Mouse (Mus musculus) embryo, embryonic 10.5 days (tissue): ENCODE measurements around the gene Abcc8.
"Not testable (repeated sequence)": the region's sequence is repeated elsewhere in the genome, so short reads cannot be mapped to it uniquely, and the experiment has no call there.

Experiments used
- DNase-seq: peaks from one replicate; pipeline ENCODE4 v3.0.0-alpha.2; 2015; ENCODE audit warnings: low spot score

The Abcc8 gene

GRCm38 (mm10) chr7:46179431-46180275, at the start of gene Abcc8:
Gene Abcc8 (minus strand): TSS chr7:46180033.
- DNase-seq, result peak; percentile 22

DNA sequence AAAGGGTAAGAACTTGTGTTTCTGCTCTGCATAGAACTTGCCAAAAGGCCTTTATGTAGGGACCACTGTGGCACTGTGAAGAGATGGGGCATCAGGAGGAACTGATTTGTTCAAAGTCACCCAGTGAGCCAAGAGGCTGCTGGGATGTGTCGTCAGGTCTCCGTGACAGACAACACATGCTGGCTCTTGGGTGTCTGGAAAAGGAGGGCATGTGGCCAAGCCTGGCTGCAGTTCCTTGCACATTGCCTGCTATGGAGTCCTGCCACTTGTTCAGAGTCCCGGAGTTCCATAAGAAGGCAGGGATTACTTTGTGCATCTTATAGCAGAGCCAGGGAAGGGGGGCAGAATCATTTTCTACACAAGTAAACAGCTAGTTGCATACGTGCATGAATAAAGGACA, 47.1 kb upstream of the Abcc8 start:
- DNase-seq, result no peak

DNA sequence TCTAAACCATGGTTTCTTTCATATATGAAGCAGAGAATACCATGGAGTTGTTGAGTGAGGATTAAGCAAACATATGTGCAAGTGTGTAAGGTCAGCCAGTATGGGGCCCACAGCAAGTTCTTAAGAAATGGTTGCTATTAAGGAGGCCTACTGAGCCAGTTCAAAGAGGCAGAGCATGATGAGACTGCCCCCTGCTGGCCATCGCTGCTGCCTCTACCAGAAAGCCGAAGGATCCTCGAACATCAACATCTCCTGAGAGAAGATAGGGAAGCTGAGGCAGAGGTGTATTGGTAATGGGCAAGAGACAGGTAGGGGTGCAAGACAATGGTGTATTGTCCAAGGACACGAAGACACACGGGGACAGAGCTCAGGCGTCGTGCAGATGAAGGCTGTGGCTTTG, 46.4 kb upstream of the Abcc8 start:
- DNase-seq, result peak; percentile 80

GRCm38 (mm10) chr7:46220591-46221129, 40.8 kb upstream of the Abcc8 start:
- no peak for DNase-seq

- peak; percentile 73 for DNase-seq
These were observed 38.6 kb upstream of the Abcc8 start for GRCm38 (mm10) chr7:46218415-46218814.

DNA sequence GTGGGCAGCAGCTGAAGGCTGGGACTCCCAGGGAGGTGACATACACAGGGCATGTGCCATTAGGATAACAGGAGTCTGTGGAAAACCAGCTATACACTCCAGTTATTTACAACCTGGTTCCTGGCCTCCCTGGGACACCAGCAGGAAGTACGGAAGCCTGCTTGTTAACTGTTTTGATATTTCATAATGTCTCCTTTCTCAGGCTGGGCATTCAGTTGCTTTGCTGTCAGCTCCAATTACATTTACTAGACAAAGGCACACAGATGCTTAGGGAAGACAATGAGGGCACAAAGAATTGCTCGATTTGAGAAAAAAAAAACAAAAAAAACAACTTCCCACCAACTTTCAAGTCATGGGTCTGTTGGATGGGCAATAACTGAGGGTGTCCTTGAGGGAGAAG, 36.6 kb upstream of the Abcc8 start:
- DNase-seq, result no peak

DNA sequence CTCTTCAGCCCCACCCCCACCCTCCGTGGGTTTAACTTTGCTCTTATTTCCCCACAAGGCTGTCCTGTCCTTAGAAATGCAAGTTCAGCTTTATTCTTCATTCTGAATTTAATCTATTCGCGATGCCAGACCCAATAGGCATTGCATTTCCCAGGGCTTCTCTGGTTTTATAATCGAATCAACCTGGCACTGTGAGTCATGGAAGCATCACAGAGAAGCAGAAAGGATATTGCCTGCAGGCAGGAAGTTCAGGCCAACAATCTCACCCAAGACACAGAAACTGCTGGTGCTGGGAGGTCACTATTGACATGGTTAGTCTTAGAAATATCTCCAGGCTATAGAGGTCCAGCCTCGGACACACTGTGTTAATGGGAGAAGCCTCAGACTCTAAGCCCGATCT, 30.4 kb upstream of the Abcc8 start:
- no peak for DNase-seq

DNA sequence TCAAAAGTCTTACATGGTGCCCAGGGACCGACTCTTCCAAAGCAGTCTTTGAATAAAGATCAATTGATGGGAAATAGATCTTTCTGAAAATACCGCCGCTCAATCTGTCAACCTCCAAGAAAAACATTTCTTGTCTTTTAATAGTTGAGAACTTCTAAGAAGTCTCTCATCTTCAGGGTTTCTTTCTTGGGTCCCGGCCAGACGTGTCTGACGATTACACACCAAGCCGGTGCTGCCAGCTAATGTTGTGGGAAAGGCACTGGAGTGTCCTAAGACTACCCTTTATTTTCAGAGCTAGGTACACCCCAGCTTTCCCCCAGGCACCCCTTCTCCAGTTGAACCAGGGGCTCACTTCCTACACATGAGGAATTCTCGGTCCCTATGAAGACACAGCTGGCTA, 28.3 kb upstream of the Abcc8 start:
- DNase-seq, result no peak

DNA sequence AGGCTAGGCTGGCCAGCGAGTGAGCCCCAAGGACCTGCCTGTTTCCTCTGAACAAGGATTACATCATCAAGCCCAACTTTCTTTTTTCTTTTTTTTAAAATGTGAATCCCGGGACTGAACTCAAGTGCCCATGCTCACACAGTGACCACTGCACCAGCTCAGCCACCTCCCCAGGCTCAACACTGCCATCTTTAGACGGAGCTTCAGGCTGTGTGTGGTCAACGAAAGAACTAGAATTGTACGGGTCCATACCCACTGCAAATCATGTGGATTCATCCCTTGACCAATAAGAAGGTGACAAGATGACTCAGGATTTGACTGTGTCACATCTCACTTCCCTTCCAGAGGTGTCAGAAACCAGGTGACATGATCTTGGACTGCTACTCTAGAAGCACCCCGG, 24.9 kb upstream of the Abcc8 start:
- no peak for DNase-seq

GRCm38 (mm10) chr7:46204046-46204471, 24.2 kb upstream of the Abcc8 start:
- DNase-seq, result peak; percentile 66

DNA sequence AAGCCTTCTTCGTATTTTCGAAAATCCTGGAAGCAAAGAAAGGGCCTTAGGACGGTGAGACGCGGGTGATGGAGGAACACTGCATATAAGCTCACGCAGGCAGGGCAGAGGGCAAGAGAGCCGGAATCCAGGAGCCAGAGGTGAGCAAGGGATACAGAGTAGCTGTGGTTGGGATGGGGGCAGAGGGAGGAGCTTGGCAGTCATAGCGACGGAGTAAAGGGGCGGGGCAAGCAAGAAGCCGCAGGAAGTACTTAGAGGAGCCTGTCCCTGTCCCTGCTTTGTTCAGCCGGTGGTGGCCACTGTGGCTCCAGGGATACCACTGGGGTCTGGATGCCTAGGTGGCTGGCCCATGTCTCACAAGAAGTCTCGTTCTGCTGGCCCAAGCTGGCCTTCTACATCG, 21.8 kb upstream of the Abcc8 start:
- DNase-seq, result peak; percentile 75

- DNase-seq, result no peak
These were observed 20.2 kb upstream of the Abcc8 start for GRCm38 (mm10) chr7:46200021-46200420.

DNA sequence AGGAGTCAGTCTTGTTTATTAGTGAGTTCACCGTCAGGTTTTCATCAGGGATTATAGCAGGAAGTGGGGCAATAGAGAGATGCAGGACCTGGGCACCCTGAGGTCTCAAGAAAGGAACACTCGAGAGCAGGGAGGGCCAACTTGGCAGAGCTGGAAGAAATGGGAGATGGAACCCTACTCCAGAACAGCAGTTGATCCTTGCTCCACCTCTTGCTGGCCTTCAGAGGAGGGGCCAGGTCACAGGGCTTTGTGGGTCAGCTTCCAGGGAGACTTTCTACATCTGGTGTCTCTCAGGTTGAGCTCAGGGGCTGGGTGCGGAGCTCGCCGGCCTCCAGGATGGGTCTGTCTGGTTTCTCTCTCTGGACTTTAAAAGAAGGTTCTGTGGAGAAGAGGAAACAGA, 15.5 kb upstream of the Abcc8 start:
- DNase-seq, result no peak

DNA sequence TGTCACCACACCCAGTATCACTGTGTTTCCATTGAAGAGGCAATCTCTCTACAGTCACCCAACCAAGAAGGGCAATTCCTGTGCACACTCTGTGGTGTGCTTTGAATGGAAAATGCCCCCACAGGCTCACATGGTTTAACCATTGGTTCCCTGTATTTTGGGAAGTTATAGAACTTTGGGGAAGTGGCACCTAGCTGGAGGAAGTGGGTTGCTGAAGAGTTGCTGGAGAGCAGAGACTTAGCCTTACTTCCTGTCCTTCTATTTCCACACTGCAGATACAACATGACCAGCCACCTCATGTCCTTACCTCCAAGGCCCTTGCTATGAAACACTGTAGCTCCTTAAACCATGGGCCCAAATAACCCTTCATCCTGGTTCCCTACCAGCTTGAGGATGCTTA, 4.4 kb upstream of the Abcc8 start:
- DNase-seq, result no peak

- peak; percentile 81 for DNase-seq
These were observed 1.8 kb upstream of the Abcc8 start for GRCm38 (mm10) chr7:46181590-46181989.

GRCm38 (mm10) chr7:46168980-46169379, 10.9 kb downstream of the Abcc8 start:
- DNase-seq, result not testable (repeated sequence)

GRCm38 (mm10) chr7:46168402-46168801, 11.4 kb downstream of the Abcc8 start:
- no peak for DNase-seq

DNA sequence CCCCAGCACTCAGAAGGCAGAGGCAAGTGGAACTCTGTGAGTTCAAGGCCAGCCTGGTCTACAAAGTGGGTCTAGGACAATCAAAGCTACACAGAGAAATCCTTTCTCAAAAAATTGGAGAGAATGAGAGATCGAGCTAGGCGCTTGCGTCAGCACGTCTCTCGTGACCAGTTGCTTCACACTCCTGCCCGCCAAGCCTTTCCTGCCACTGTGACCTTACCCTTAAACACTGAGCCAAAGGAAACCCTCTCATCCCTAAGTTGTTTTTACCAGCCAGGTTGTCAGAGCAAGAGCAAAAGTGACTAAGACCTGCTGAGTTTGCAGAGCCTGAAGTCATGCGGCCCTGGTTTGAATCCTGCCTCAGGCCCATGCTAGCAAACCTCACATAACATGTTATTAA, 11.9 kb downstream of the Abcc8 start:
- DNase-seq, result no peak

DNA sequence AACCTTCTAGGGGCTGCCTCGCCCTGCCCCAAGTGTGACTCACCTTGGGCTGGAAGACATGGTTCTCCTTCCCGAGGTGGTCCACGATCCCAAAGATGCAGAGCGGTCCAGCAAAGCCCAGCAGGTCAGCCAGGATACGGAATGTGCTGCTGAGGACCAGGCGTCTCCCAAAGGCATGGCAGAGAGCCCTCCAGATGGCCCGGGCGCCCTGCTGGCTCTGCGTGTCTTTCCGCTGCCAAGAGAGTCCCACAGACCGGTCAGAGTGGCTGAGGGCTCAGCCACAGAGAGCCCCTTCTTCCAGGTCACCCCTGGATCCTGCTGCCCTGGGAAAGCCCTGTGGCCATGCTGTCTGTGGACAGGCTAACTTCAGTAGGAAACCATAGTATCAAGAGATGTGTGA, 14.0 kb downstream of the Abcc8 start:
- DNase-seq, result no peak

DNA sequence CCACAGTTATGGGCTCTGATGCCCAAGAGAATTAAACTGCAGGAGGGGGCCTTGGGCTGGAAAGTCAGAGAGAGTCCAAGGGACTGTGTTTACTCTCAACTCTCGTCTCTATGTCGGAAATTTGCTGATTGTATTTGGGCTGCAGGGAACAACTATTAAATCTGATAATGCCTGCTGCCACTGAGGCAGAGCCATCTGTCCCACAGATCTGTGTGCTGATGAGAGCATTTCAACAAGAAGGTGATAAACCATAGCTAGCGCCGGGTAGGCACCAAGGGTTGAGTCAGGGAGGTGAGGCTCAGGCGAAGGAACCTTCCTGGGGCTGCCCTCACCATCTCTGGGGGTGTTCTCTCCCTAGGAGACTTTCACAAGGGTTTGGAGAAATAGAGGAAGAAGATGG, 17.1 kb downstream of the Abcc8 start:
- no peak for DNase-seq

- DNase-seq, result no peak
These were observed 17.6 kb downstream of the Abcc8 start for GRCm38 (mm10) chr7:46162132-46162727.

DNA sequence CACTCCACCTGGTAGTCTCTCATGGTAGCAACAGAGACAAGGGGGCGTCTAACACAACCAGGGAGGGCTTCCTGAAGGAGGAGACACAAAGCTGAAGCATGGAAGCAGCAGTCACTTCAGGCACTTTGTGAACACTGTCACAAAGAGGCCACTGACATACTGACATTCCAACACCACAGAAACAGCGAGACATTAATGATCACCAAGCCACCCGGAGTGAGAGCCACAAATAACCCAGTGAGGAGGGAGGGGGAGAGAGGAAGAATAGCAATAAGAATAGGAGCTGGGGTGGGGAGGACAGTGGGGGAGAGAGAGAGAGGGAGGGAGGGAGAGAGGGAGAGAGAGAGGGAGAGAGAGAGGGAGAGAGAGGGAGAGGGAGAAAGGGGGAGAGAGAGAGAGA, 18.2 kb downstream of the Abcc8 start:
- DNase-seq, result no peak

GRCm38 (mm10) chr7:46157746-46158145, 22.1 kb downstream of the Abcc8 start:
- no peak for DNase-seq
